Mouse (Mus musculus): ENCODE measurements around the gene Cx3cr1. TPM values are rescaled to one million over a fixed set of nuclear protein-coding genes. Genes with fewer than 3 reads are reported as not detected.
A peak's percentile ranks its signal among the peaks of the same experiment; 100 is the strongest.

The Cx3cr1 gene
- polyA plus RNA-seq, 1 experiment: 6.4 TPM

- DNase-seq (ENCODE audit: low read depth): no peak
- no peak for TF ChIP-seq POLR2A (IDR thresholded peaks at IDR 0.05; ENCODE audit: borderline replicate concordance, extremely low read depth, insufficient read depth, insufficient read length, poor library complexity, severe bottlenecking)
- TF ChIP-seq CTCF (IDR thresholded peaks at IDR 0.05; ENCODE audit: borderline replicate concordance, extremely low read depth, insufficient read depth, insufficient read length): no peak
Observed at GRCm38 (mm10) chr9:119925729-119926128, 143.9 kb downstream of the Cx3cr1 start.

- no peak for TF ChIP-seq POLR2A (IDR thresholded peaks at IDR 0.05; ENCODE audit: borderline replicate concordance, extremely low read depth, insufficient read depth, insufficient read length, poor library complexity, severe bottlenecking)
- no peak for TF ChIP-seq CTCF (IDR thresholded peaks at IDR 0.05; ENCODE audit: borderline replicate concordance, extremely low read depth, insufficient read depth, insufficient read length)
- DNase-seq (ENCODE audit: low read depth): peak; percentile 22
Observed at GRCm38 (mm10) chr9:119925120-119925657, 144.5 kb downstream of the Cx3cr1 start.

GRCm38 (mm10) chr9:119923462-119923861, 146.2 kb downstream of the Cx3cr1 start:
- TF ChIP-seq CTCF (IDR thresholded peaks at IDR 0.05; ENCODE audit: borderline replicate concordance, extremely low read depth, insufficient read depth, insufficient read length) (no peak), POLR2A (IDR thresholded peaks at IDR 0.05; ENCODE audit: borderline replicate concordance, extremely low read depth, insufficient read depth, insufficient read length, poor library complexity, severe bottlenecking) (no peak)
- DNase-seq (ENCODE audit: low read depth): no peak

- TF ChIP-seq CTCF (IDR thresholded peaks at IDR 0.05; ENCODE audit: borderline replicate concordance, extremely low read depth, insufficient read depth, insufficient read length): no peak
- no peak for TF ChIP-seq POLR2A (IDR thresholded peaks at IDR 0.05; ENCODE audit: borderline replicate concordance, extremely low read depth, insufficient read depth, insufficient read length, poor library complexity, severe bottlenecking)
- no peak for DNase-seq (ENCODE audit: low read depth)
Observed at GRCm38 (mm10) chr9:119919858-119920257, 149.8 kb downstream of the Cx3cr1 start.

GRCm38 (mm10) chr9:119913087-119913838, 156.4 kb downstream of the Cx3cr1 start:
- no peak for DNase-seq (ENCODE audit: low read depth)
- TF ChIP-seq POLR2A (IDR thresholded peaks at IDR 0.05; ENCODE audit: borderline replicate concordance, extremely low read depth, insufficient read depth, insufficient read length, poor library complexity, severe bottlenecking): no peak
- TF ChIP-seq CTCF (IDR thresholded peaks at IDR 0.05; ENCODE audit: borderline replicate concordance, extremely low read depth, insufficient read depth, insufficient read length): no peak

GRCm38 (mm10) chr9:119909931-119910330, 159.7 kb downstream of the Cx3cr1 start:
- TF ChIP-seq POLR2A (IDR thresholded peaks at IDR 0.05; ENCODE audit: borderline replicate concordance, extremely low read depth, insufficient read depth, insufficient read length, poor library complexity, severe bottlenecking): no peak
- no peak for TF ChIP-seq CTCF (IDR thresholded peaks at IDR 0.05; ENCODE audit: borderline replicate concordance, extremely low read depth, insufficient read depth, insufficient read length)
- DNase-seq (ENCODE audit: low read depth): no peak

GRCm38 (mm10) chr9:119908708-119909107, 161.0 kb downstream of the Cx3cr1 start:
- no peak for TF ChIP-seq POLR2A (IDR thresholded peaks at IDR 0.05; ENCODE audit: borderline replicate concordance, extremely low read depth, insufficient read depth, insufficient read length, poor library complexity, severe bottlenecking)
- TF ChIP-seq CTCF (IDR thresholded peaks at IDR 0.05; ENCODE audit: borderline replicate concordance, extremely low read depth, insufficient read depth, insufficient read length): no peak
- no peak for DNase-seq (ENCODE audit: low read depth)

GRCm38 (mm10) chr9:119902410-119903151, 167.1 kb downstream of the Cx3cr1 start:
- no peak for DNase-seq (ENCODE audit: low read depth)
- TF ChIP-seq CTCF (IDR thresholded peaks at IDR 0.05; ENCODE audit: borderline replicate concordance, extremely low read depth, insufficient read depth, insufficient read length): no peak
- no peak for TF ChIP-seq POLR2A (IDR thresholded peaks at IDR 0.05; ENCODE audit: borderline replicate concordance, extremely low read depth, insufficient read depth, insufficient read length, poor library complexity, severe bottlenecking)

- DNase-seq (ENCODE audit: low read depth): no peak
- no peak for TF ChIP-seq CTCF (IDR thresholded peaks at IDR 0.05; ENCODE audit: borderline replicate concordance, extremely low read depth, insufficient read depth, insufficient read length)
- TF ChIP-seq POLR2A (IDR thresholded peaks at IDR 0.05; ENCODE audit: borderline replicate concordance, extremely low read depth, insufficient read depth, insufficient read length, poor library complexity, severe bottlenecking): no peak
Observed at GRCm38 (mm10) chr9:119899446-119899845, 170.2 kb downstream of the Cx3cr1 start.

GRCm38 (mm10) chr9:119895040-119895721, 174.5 kb downstream of the Cx3cr1 start:
- TF ChIP-seq POLR2A (IDR thresholded peaks at IDR 0.05; ENCODE audit: borderline replicate concordance, extremely low read depth, insufficient read depth, insufficient read length, poor library complexity, severe bottlenecking): no peak
- no peak for TF ChIP-seq CTCF (IDR thresholded peaks at IDR 0.05; ENCODE audit: borderline replicate concordance, extremely low read depth, insufficient read depth, insufficient read length)
- no peak for DNase-seq (ENCODE audit: low read depth)

All from brain, embryonic 14.5 days (tissue).